Mouse (Mus musculus) megakaryocyte, adult 5-6 weeks (primary cell): ENCODE measurements at regions not wholly inside any gene's neighbourhood (a gene's known extent, or its start where the extent isn't known, plus 50 kb on each side); places are given as distances from the start of the nearest gene placed in this dataset.
"Not testable (repeated sequence)": the region's sequence is repeated elsewhere in the genome, so short reads cannot be mapped to it uniquely, and the experiment has no call there.

ENCODE experiments used
- ATAC-seq: 2 replicates; pipeline ENCODE4 v1.8.0; 2016; ENCODE audit warnings: mild to moderate bottlenecking, inconsistent platforms; ENCODE audit not compliant: poor library complexity, severe bottlenecking

GRCm38 (mm10) chr12:15449484-15449883, 367.2 kb downstream of the Trib2 start:
- ATAC-seq = no peak

- no peak for ATAC-seq
These were observed 400.4 kb downstream of the Trib2 start for GRCm38 (mm10) chr12:15416180-15416766.

- no peak for ATAC-seq
These were observed 406.3 kb downstream of the Trib2 start for GRCm38 (mm10) chr12:15410419-15410818.

- ATAC-seq = not testable (repeated sequence)
These were observed 409.1 kb downstream of the Trib2 start for GRCm38 (mm10) chr12:15407577-15407976.

- ATAC-seq = no peak
These were observed 424.1 kb downstream of the Trib2 start for GRCm38 (mm10) chr12:15392641-15393040.

- ATAC-seq = no peak
These were observed 428.1 kb downstream of the Trib2 start for GRCm38 (mm10) chr12:15388574-15388973.

GRCm38 (mm10) chr12:15357808-15358207, 458.9 kb downstream of the Trib2 start:
- ATAC-seq = no peak

GRCm38 (mm10) chr12:15320697-15321449, 495.8 kb downstream of the Trib2 start:
- ATAC-seq = no peak

GRCm38 (mm10) chr12:15319647-15320046, 497.1 kb downstream of the Trib2 start:
- ATAC-seq = no peak

GRCm38 (mm10) chr12:15294898-15295297, 521.8 kb downstream of the Trib2 start:
- ATAC-seq = no peak

- ATAC-seq = no peak
These were observed 554.6 kb downstream of the Trib2 start for GRCm38 (mm10) chr12:15262165-15262564.

GRCm38 (mm10) chr12:15261604-15262003, 555.1 kb downstream of the Trib2 start:
- no peak for ATAC-seq

- no peak for ATAC-seq
These were observed 555.8 kb downstream of the Trib2 start for GRCm38 (mm10) chr12:15260907-15261415.

- no peak for ATAC-seq
These were observed 571.8 kb downstream of the Trib2 start for GRCm38 (mm10) chr12:15244966-15245365.

- ATAC-seq = no peak
These were observed 594.1 kb downstream of the Trib2 start for GRCm38 (mm10) chr12:15222497-15223170.

- no peak for ATAC-seq
These were observed 598.2 kb downstream of the Trib2 start for GRCm38 (mm10) chr12:15218504-15218903.

GRCm38 (mm10) chr12:15216180-15216579, 600.5 kb downstream of the Trib2 start:
- no peak for ATAC-seq

GRCm38 (mm10) chr12:15174411-15175041, 642.2 kb downstream of the Trib2 start:
- no peak for ATAC-seq

- ATAC-seq = no peak
These were observed 654.1 kb downstream of the Trib2 start for GRCm38 (mm10) chr12:15162605-15163004.

GRCm38 (mm10) chr12:15161864-15162263, 654.9 kb downstream of the Trib2 start:
- no peak for ATAC-seq

GRCm38 (mm10) chr12:15160478-15160998, 656.2 kb downstream of the Trib2 start:
- no peak for ATAC-seq
